Mouse (Mus musculus): ENCODE data around the gene Mapk1ip1l. TPM values are rescaled to one million over a fixed set of nuclear protein-coding genes. Genes with fewer than 3 reads are reported as not detected.

Mapk1ip1l gene
- polyA plus RNA-seq, 1 experiment from 2014 or later, result 83.6 TPM

DNA sequence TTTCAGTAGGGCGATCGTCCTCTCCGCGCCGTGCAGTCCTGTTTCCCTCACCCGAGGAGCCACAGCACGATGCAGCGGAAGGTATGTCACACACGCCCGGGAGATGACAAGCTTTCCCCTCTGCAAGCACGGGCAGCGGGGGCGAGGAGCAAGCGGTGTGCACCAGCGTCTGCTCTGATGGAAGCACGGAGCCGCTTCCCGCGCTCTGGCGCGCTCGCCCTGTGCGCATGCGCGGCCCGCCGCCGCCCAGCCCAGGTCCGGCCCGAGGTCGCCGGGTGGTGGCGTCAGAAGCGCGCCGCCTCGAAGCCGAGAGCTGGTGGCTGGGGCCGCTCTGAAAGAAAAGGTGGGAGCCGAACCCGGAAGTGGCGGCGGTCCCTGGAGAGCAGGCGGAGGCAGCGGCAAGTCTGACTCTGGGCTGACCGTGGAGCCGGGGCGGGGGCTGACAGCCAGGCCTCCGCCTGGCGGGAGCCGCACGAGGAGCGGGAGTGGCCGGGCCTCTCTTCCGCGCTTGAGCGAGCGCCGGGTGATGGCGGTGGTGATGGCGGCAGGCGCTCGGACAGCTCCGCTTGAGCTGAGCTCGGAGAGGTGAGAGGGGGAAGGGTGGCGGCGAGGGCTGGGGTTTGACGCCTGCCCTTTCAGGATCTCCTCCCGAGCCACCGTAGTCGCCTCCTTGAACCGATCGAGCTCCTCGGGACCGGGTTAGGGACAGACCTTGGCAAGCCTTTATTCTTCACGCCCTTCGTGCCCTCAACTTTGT is 21.3 kb upstream of the Mapk1ip1l start, which contains the start of the genes Wdhd1 and Socs4:
Gene Wdhd1, minus strand, starts transcription at position 221 of the 757 bp plus-strand sequence.
Gene Socs4, plus strand, starts transcription at position 295 of the 757 bp plus-strand sequence.
- Histone ChIP-seq H3K4me1 (replicated peaks; ENCODE audit: control insufficient read depth, insufficient read depth, low read length) (peaks cover 12% of the 10 kb centered on the region), H3K9me3 (ENCODE audit: control insufficient read depth, low read length) (no peaks in the 10 kb centered on the region), H3K4me3 (ENCODE audit: low read depth, low read length) (peak within 1 kb of the TSS; percentile 93), H3K36me3 (ENCODE audit: control insufficient read depth, insufficient read depth, low read length) (peaks cover 17% of the 10 kb centered on the region), H3K4me2 (ENCODE audit: low read length) (peak within 1 kb of the TSS; percentile 77), H3K27ac (ENCODE audit: low read depth) (peak within 1 kb of the TSS; percentile 97), H3K27me3 (replicated peaks; ENCODE audit: control insufficient read depth, insufficient read depth, low read length) (no peaks in the 10 kb centered on the region), H3K9ac (ENCODE audit: low read length) (peak within 1 kb of the TSS; percentile 86)
- under 1% methylated on average over 73 of the region's 77 CpGs for WGBS
- peak; percentile 99 for ATAC-seq (replicated peaks; ENCODE audit: low FRiP score, low TSS enrichment, low read depth)
- peak; percentile 96 for DNase-seq (ENCODE audit: low spot score)

- no peak for ATAC-seq (replicated peaks; ENCODE audit: low FRiP score, low TSS enrichment, low read depth)
- 78% methylated on average over 2 of the region's 2 CpGs for WGBS
- no peak for DNase-seq (ENCODE audit: low spot score)
- Histone ChIP-seq H3K9ac (ENCODE audit: low read length) (no peak overlapping the region), H3K9me3 (ENCODE audit: control insufficient read depth, low read length) (no peaks in the 10 kb centered on the region), H3K27ac (ENCODE audit: low read depth) (no peak overlapping the region), H3K4me3 (ENCODE audit: low read depth, low read length) (no peak overlapping the region), H3K27me3 (replicated peaks; ENCODE audit: control insufficient read depth, insufficient read depth, low read length) (no peaks in the 10 kb centered on the region), H3K4me2 (ENCODE audit: low read length) (no peak overlapping the region), H3K36me3 (ENCODE audit: control insufficient read depth, insufficient read depth, low read length) (peaks cover 2% of the 10 kb centered on the region; the same call in 1 of the 2 replicates), H3K4me1 (replicated peaks; ENCODE audit: control insufficient read depth, insufficient read depth, low read length) (peaks cover 12% of the 10 kb centered on the region)
Measured at GRCm38 (mm10) chr14:47279058-47279457, 19.0 kb upstream of the Mapk1ip1l start.

DNA sequence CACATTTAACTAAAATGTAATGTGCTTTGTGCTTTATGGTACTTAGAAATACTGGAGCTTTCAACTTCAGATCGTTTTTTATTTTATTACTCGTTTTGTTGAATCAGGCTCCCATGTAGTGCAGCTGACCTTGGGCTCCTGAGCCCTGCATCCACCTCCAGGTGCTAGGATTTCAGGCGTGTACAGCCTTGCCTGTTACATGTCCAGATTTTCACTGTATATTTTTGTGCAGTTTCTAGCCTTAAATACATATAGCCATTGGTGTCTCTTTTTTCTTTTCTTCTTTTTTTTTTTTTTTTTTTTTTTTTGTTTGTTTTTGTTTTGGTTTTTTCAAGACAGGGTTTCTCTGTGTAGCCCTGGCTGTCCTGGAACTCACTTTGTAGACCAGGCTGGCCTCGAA is 16.5 kb upstream of the Mapk1ip1l start:
- H3K9ac ChIP-seq (ENCODE audit: low read length), result no peak overlapping the region
- H3K4me3 ChIP-seq (ENCODE audit: low read depth, low read length), result no peak overlapping the region
- no peaks in the 10 kb centered on the region for H3K36me3 ChIP-seq (ENCODE audit: control insufficient read depth, insufficient read depth, low read length)
- DNase-seq (ENCODE audit: low spot score), result no peak
- H3K4me2 ChIP-seq (ENCODE audit: low read length), result no peak overlapping the region
- H3K4me1 ChIP-seq (replicated peaks; ENCODE audit: control insufficient read depth, insufficient read depth, low read length), result peaks cover 7% of the 10 kb centered on the region
- no peak for ATAC-seq (replicated peaks; ENCODE audit: low FRiP score, low TSS enrichment, low read depth)
- H3K27ac ChIP-seq (ENCODE audit: low read depth), result no peak overlapping the region
- H3K27me3 ChIP-seq (replicated peaks; ENCODE audit: control insufficient read depth, insufficient read depth, low read length), result no peaks in the 10 kb centered on the region
- no peaks in the 10 kb centered on the region for H3K9me3 ChIP-seq (ENCODE audit: control insufficient read depth, low read length)
- WGBS, result 86% methylated on average over 4 of the region's 4 CpGs

DNA sequence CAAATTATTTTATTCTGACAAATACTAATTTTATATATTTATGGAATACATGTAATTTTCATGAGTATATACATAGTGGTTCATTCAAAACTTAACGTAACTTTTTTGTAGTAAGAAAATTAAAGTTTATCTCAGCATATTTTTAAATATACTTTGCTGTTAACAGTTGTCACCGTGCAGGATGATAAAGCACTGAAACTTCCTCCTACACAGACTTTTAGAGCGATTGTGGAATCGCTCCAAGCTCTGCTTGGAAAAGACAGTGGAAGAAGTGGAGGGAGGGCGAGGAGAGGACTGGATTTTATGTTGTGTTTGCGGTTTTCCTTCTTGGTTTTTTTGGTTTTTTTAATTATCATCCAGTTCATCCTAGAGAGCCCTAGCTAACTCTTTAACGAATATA is 14.5 kb upstream of the Mapk1ip1l start:
- ATAC-seq (replicated peaks; ENCODE audit: low FRiP score, low TSS enrichment, low read depth) (no peak), DNase-seq (ENCODE audit: low spot score) (no peak)
- Histone ChIP-seq H3K9me3 (ENCODE audit: control insufficient read depth, low read length) (no peaks in the 10 kb centered on the region), H3K36me3 (ENCODE audit: control insufficient read depth, insufficient read depth, low read length) (no peaks in the 10 kb centered on the region), H3K4me1 (replicated peaks; ENCODE audit: control insufficient read depth, insufficient read depth, low read length) (no peaks in the 10 kb centered on the region), H3K27ac (ENCODE audit: low read depth) (no peak overlapping the region), H3K9ac (ENCODE audit: low read length) (no peak overlapping the region), H3K4me3 (ENCODE audit: low read depth, low read length) (no peak overlapping the region), H3K4me2 (ENCODE audit: low read length) (no peak overlapping the region), H3K27me3 (replicated peaks; ENCODE audit: control insufficient read depth, insufficient read depth, low read length) (no peaks in the 10 kb centered on the region)
- 64% methylated on average over 7 of the region's 7 CpGs for WGBS

- no peak overlapping the region for H3K4me3 ChIP-seq (ENCODE audit: low read depth, low read length)
- 97% methylated on average over 2 of the region's 2 CpGs for WGBS
- no peaks in the 10 kb centered on the region for H3K9me3 ChIP-seq (ENCODE audit: control insufficient read depth, low read length)
- no peak overlapping the region for H3K4me2 ChIP-seq (ENCODE audit: low read length)
- H3K27me3 ChIP-seq (replicated peaks; ENCODE audit: control insufficient read depth, insufficient read depth, low read length), result no peaks in the 10 kb centered on the region
- H3K9ac ChIP-seq (ENCODE audit: low read length), result no peak overlapping the region
- no peak overlapping the region for H3K27ac ChIP-seq (ENCODE audit: low read depth)
- DNase-seq (ENCODE audit: low spot score) (no peak), ATAC-seq (replicated peaks; ENCODE audit: low FRiP score, low TSS enrichment, low read depth) (no peak)
- H3K4me1 ChIP-seq (replicated peaks; ENCODE audit: control insufficient read depth, insufficient read depth, low read length), result no peaks in the 10 kb centered on the region
- peaks cover 10% of the 10 kb centered on the region for H3K36me3 ChIP-seq (ENCODE audit: control insufficient read depth, insufficient read depth, low read length)
Measured at GRCm38 (mm10) chr14:47285271-47285670, 12.8 kb upstream of the Mapk1ip1l start.

DNA sequence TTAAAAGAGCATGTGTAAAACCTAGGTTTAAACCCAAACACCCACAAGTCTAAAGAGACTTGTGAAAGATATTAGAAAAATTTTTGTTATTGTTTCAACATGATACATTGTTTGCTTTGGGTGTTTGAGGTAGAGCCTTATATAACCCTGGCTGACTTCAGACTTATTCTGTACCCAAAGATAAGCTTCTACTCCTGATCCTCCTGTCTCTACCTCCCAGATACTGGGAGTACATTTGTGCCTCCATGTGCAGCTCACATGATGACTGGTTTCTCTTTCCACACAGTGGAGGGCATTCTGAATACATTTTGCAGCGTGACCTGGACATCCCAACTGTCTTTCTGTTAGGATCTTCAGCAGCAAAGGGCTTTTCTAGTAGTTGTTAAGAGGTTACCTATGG is 11.9 kb upstream of the Mapk1ip1l start:
- Histone ChIP-seq H3K4me2 (ENCODE audit: low read length) (no peak overlapping the region), H3K27me3 (replicated peaks; ENCODE audit: control insufficient read depth, insufficient read depth, low read length) (no peaks in the 10 kb centered on the region), H3K4me1 (replicated peaks; ENCODE audit: control insufficient read depth, insufficient read depth, low read length) (no peaks in the 10 kb centered on the region), H3K4me3 (ENCODE audit: low read depth, low read length) (no peak overlapping the region), H3K36me3 (ENCODE audit: control insufficient read depth, insufficient read depth, low read length) (peaks cover 15% of the 10 kb centered on the region), H3K27ac (ENCODE audit: low read depth) (no peak overlapping the region), H3K9ac (ENCODE audit: low read length) (no peak overlapping the region), H3K9me3 (ENCODE audit: control insufficient read depth, low read length) (no peaks in the 10 kb centered on the region)
- WGBS, result 79% methylated on average over 1 of the region's 1 CpGs
- DNase-seq (ENCODE audit: low spot score) (no peak), ATAC-seq (replicated peaks; ENCODE audit: low FRiP score, low TSS enrichment, low read depth) (no peak)

- H3K4me1 ChIP-seq (replicated peaks; ENCODE audit: control insufficient read depth, insufficient read depth, low read length), result no peaks in the 10 kb centered on the region
- no peak overlapping the region for H3K27ac ChIP-seq (ENCODE audit: low read depth)
- H3K4me2 ChIP-seq (ENCODE audit: low read length), result no peak overlapping the region
- H3K4me3 ChIP-seq (ENCODE audit: low read depth, low read length), result no peak overlapping the region
- DNase-seq (ENCODE audit: low spot score) (no peak), ATAC-seq (replicated peaks; ENCODE audit: low FRiP score, low TSS enrichment, low read depth) (no peak)
- WGBS, result 87% methylated on average over 5 of the region's 5 CpGs
- H3K27me3 ChIP-seq (replicated peaks; ENCODE audit: control insufficient read depth, insufficient read depth, low read length), result no peaks in the 10 kb centered on the region
- H3K9me3 ChIP-seq (ENCODE audit: control insufficient read depth, low read length), result no peaks in the 10 kb centered on the region
- H3K9ac ChIP-seq (ENCODE audit: low read length), result no peak overlapping the region
- peaks cover 15% of the 10 kb centered on the region for H3K36me3 ChIP-seq (ENCODE audit: control insufficient read depth, insufficient read depth, low read length)
Measured at GRCm38 (mm10) chr14:47287021-47287420, 11.0 kb upstream of the Mapk1ip1l start.

GRCm38 (mm10) chr14:47291772-47292171 is 6.3 kb upstream of the Mapk1ip1l start:
- ATAC-seq (replicated peaks; ENCODE audit: low FRiP score, low TSS enrichment, low read depth), result no peak
- Histone ChIP-seq H3K4me1 (replicated peaks; ENCODE audit: control insufficient read depth, insufficient read depth, low read length) (no peaks in the 10 kb centered on the region), H3K9me3 (ENCODE audit: control insufficient read depth, low read length) (no peaks in the 10 kb centered on the region), H3K4me3 (ENCODE audit: low read depth, low read length) (no peak overlapping the region), H3K4me2 (ENCODE audit: low read length) (no peak overlapping the region), H3K9ac (ENCODE audit: low read length) (no peak overlapping the region), H3K27me3 (replicated peaks; ENCODE audit: control insufficient read depth, insufficient read depth, low read length) (no peaks in the 10 kb centered on the region), H3K36me3 (ENCODE audit: control insufficient read depth, insufficient read depth, low read length) (peaks cover 15% of the 10 kb centered on the region), H3K27ac (ENCODE audit: low read depth) (no peak overlapping the region)
- no peak for DNase-seq (ENCODE audit: low spot score)
- 76% methylated on average over 1 of the region's 1 CpGs for WGBS

GRCm38 (mm10) chr14:47294136-47294535 is 3.9 kb upstream of the Mapk1ip1l start:
- no peak overlapping the region for H3K4me3 ChIP-seq (ENCODE audit: low read depth, low read length)
- ATAC-seq (replicated peaks; ENCODE audit: low FRiP score, low TSS enrichment, low read depth) (no peak), DNase-seq (ENCODE audit: low spot score) (no peak)
- peaks cover 15% of the 10 kb centered on the region for H3K36me3 ChIP-seq (ENCODE audit: control insufficient read depth, insufficient read depth, low read length)
- peaks cover 5% of the 10 kb centered on the region for H3K4me1 ChIP-seq (replicated peaks; ENCODE audit: control insufficient read depth, insufficient read depth, low read length)
- no peak overlapping the region for H3K9ac ChIP-seq (ENCODE audit: low read length)
- 48% methylated on average over 4 of the region's 4 CpGs for WGBS
- no peaks in the 10 kb centered on the region for H3K9me3 ChIP-seq (ENCODE audit: control insufficient read depth, low read length)
- H3K27me3 ChIP-seq (replicated peaks; ENCODE audit: control insufficient read depth, insufficient read depth, low read length), result no peaks in the 10 kb centered on the region
- H3K27ac ChIP-seq (ENCODE audit: low read depth), result no peak overlapping the region
- no peak overlapping the region for H3K4me2 ChIP-seq (ENCODE audit: low read length)
